Mouse (Mus musculus) limb, embryonic 12.5 days (tissue): ENCODE data around the gene Sh3pxd2a. TPM values are rescaled to one million over a fixed set of nuclear protein-coding genes. Genes with fewer than 3 reads are reported as not detected.

Experiments used
- ATAC-seq: fragments of 200-750 bp; cut with Nextera tagmentation; 2 replicates; pipeline ENCODE4 v1.8.0; 2017; ENCODE audit warnings: low read depth, moderate TSS enrichment; ENCODE audit not compliant: insufficient number of reproducible peaks, insufficient read depth, low FRiP score, low TSS enrichment
- H3K27ac ChIP-seq: fragments of 300-500 bp; sonication (generic); 2 replicates; pipeline ENCODE4 v1.5.1; 2016; ENCODE audit warnings: mild to moderate bottlenecking, moderate library complexity
- H3K27me3 ChIP-seq: fragments of 300-500 bp; sonication (generic); 2 replicates; pipeline ENCODE4 v1.6.1; 2016; ENCODE audit warnings: mild to moderate bottlenecking, moderate library complexity
- H3K36me3 ChIP-seq: fragments of 300-500 bp; sonication (generic); 2 replicates; pipeline ENCODE4 v1.6.1; 2016; ENCODE audit warnings: mild to moderate bottlenecking, moderate library complexity
- H3K4me1 ChIP-seq: fragments of 300-500 bp; sonication (generic); replicated peaks from 2 replicates; pipeline ENCODE4 v1.6.1; 2016
- H3K4me2 ChIP-seq: fragments of 300-500 bp; sonication (generic); 2 replicates; pipeline ENCODE4 v1.6.1; 2016; ENCODE audit warnings: mild to moderate bottlenecking, moderate library complexity
- H3K4me3 ChIP-seq: fragments of 300-500 bp; sonication (generic); replicated peaks from 2 replicates; pipeline ENCODE4 v1.5.1; 2016; ENCODE audit warnings: mild to moderate bottlenecking
- H3K9ac ChIP-seq: fragments of 300-500 bp; sonication (generic); replicated peaks from 2 replicates; pipeline ENCODE4 v1.6.1; 2016; ENCODE audit warnings: mild to moderate bottlenecking, moderate library complexity
- H3K9me3 ChIP-seq: fragments of 300-500 bp; sonication (generic); 2 replicates; pipeline ENCODE4 v1.6.1; 2016; ENCODE audit warnings: mild to moderate bottlenecking, moderate library complexity
- WGBS: fragments of 180-500 bp; shearing (Covaris S2); methylation state at CpG from one replicate; pipeline ENCODE4 v1.1.7; 2016; 5-methylcytosine and 5-hydroxymethylcytosine counted together
- polyA plus RNA-seq: library from polyadenylated mRNA; unstranded; fragments of >200 nt; fragmentation: Nextera tagmentation; extraction: Ambion mirVana; gene quantifications from 2 replicates; pipeline ENCODE4 v1.2.1, GENCODE M21; 2016

Sh3pxd2a gene
- polyA plus RNA-seq, 1 experiment from 2014 or later, result 7.7 TPM

- H3K27ac ChIP-seq, result peak overlapping the region; percentile 51; the same call in 1 of the 2 replicates
Observed at GRCm38 (mm10) chr19:47387887-47388286, 76.3 kb downstream of the Sh3pxd2a start.

GRCm38 (mm10) chr19:47387395-47387794 is 76.8 kb downstream of the Sh3pxd2a start:
- Histone ChIP-seq H3K27ac (peak overlapping the region; percentile 51; the same call in 1 of the 2 replicates), H3K4me3 (no peak overlapping the region), H3K9ac (no peak overlapping the region), H3K36me3 (no peaks in the 10 kb centered on the region), H3K9me3 (no peaks in the 10 kb centered on the region), H3K4me1 (peaks cover 17% of the 10 kb centered on the region), H3K4me2 (no peak overlapping the region), H3K27me3 (no peaks in the 10 kb centered on the region)
- ATAC-seq, result no peak
- 40% methylated on average over 6 of the region's 6 CpGs for WGBS

More at GRCm38 (mm10) chr19:47387887-47388286, 76.3 kb downstream of the Sh3pxd2a start:
- WGBS, result 69% methylated on average over 3 of the region's 3 CpGs
- ATAC-seq, result no peak
- no peak overlapping the region for H3K4me3 ChIP-seq
- H3K9me3 ChIP-seq, result no peaks in the 10 kb centered on the region
- no peak overlapping the region for H3K4me2 ChIP-seq
- no peaks in the 10 kb centered on the region for H3K27me3 ChIP-seq
- H3K36me3 ChIP-seq, result no peaks in the 10 kb centered on the region
- H3K9ac ChIP-seq, result no peak overlapping the region
- H3K4me1 ChIP-seq, result peaks cover 17% of the 10 kb centered on the region

GRCm38 (mm10) chr19:47385971-47386370 is 78.2 kb downstream of the Sh3pxd2a start:
- no peak overlapping the region for H3K27ac ChIP-seq
- no peak overlapping the region for H3K9ac ChIP-seq
- ATAC-seq, result no peak
- peaks cover 17% of the 10 kb centered on the region for H3K4me1 ChIP-seq
- H3K36me3 ChIP-seq, result no peaks in the 10 kb centered on the region
- H3K4me3 ChIP-seq, result no peak overlapping the region
- no peak overlapping the region for H3K4me2 ChIP-seq
- H3K27me3 ChIP-seq, result no peaks in the 10 kb centered on the region
- H3K9me3 ChIP-seq, result no peaks in the 10 kb centered on the region
- 81% methylated on average over 10 of the region's 10 CpGs for WGBS

- no peaks in the 10 kb centered on the region for H3K27me3 ChIP-seq
- no peak for ATAC-seq
- peaks cover 17% of the 10 kb centered on the region for H3K4me1 ChIP-seq
- H3K36me3 ChIP-seq, result no peaks in the 10 kb centered on the region
- no peak overlapping the region for H3K4me3 ChIP-seq
- no peak overlapping the region for H3K4me2 ChIP-seq
- H3K9ac ChIP-seq, result no peak overlapping the region
- WGBS, result 79% methylated on average over 3 of the region's 3 CpGs
- no peak overlapping the region for H3K27ac ChIP-seq
- H3K9me3 ChIP-seq, result no peaks in the 10 kb centered on the region
Observed at GRCm38 (mm10) chr19:47384639-47385038, 79.6 kb downstream of the Sh3pxd2a start.

GRCm38 (mm10) chr19:47384036-47384435 is 80.2 kb downstream of the Sh3pxd2a start:
- no peak overlapping the region for H3K4me3 ChIP-seq
- no peaks in the 10 kb centered on the region for H3K27me3 ChIP-seq
- H3K27ac ChIP-seq, result no peak overlapping the region
- H3K4me1 ChIP-seq, result peaks cover 17% of the 10 kb centered on the region
- ATAC-seq, result no peak
- no peaks in the 10 kb centered on the region for H3K36me3 ChIP-seq
- H3K9me3 ChIP-seq, result no peaks in the 10 kb centered on the region
- 81% methylated on average over 12 of the region's 12 CpGs for WGBS
- no peak overlapping the region for H3K4me2 ChIP-seq
- no peak overlapping the region for H3K9ac ChIP-seq

- no peak for ATAC-seq
Observed at GRCm38 (mm10) chr19:47382268-47382667, 81.9 kb downstream of the Sh3pxd2a start.

GRCm38 (mm10) chr19:47381011-47381410 is 83.2 kb downstream of the Sh3pxd2a start:
- no peak overlapping the region for H3K27ac ChIP-seq

More at GRCm38 (mm10) chr19:47382268-47382667, 81.9 kb downstream of the Sh3pxd2a start:
- H3K4me2 ChIP-seq, result no peak overlapping the region
- H3K4me3 ChIP-seq, result no peak overlapping the region
- H3K9ac ChIP-seq, result no peak overlapping the region
- WGBS, result 81% methylated on average over 5 of the region's 5 CpGs
- no peaks in the 10 kb centered on the region for H3K36me3 ChIP-seq
- H3K27me3 ChIP-seq, result no peaks in the 10 kb centered on the region
- H3K4me1 ChIP-seq, result peaks cover 8% of the 10 kb centered on the region
- H3K9me3 ChIP-seq, result no peaks in the 10 kb centered on the region
- no peak overlapping the region for H3K27ac ChIP-seq

GRCm38 (mm10) chr19:47379141-47379540 is 85.1 kb downstream of the Sh3pxd2a start:
- WGBS, result 79% methylated on average over 5 of the region's 5 CpGs
- no peak overlapping the region for H3K9ac ChIP-seq
- H3K4me3 ChIP-seq, result no peak overlapping the region
- H3K36me3 ChIP-seq, result no peaks in the 10 kb centered on the region
- ATAC-seq, result no peak
- H3K4me2 ChIP-seq, result no peak overlapping the region
- H3K27me3 ChIP-seq, result no peaks in the 10 kb centered on the region
- no peak overlapping the region; the same call in 1 of the 2 replicates for H3K27ac ChIP-seq
- H3K9me3 ChIP-seq, result no peaks in the 10 kb centered on the region
- H3K4me1 ChIP-seq, result peaks cover 16% of the 10 kb centered on the region

More at GRCm38 (mm10) chr19:47381011-47381410, 83.2 kb downstream of the Sh3pxd2a start:
- peaks cover 13% of the 10 kb centered on the region for H3K4me1 ChIP-seq
- H3K36me3 ChIP-seq, result no peaks in the 10 kb centered on the region
- H3K4me2 ChIP-seq, result no peak overlapping the region
- no peaks in the 10 kb centered on the region for H3K9me3 ChIP-seq
- 90% methylated on average over 15 of the region's 15 CpGs for WGBS
- H3K4me3 ChIP-seq, result no peak overlapping the region
- ATAC-seq, result no peak
- H3K27me3 ChIP-seq, result no peaks in the 10 kb centered on the region
- no peak overlapping the region for H3K9ac ChIP-seq

- H3K9ac ChIP-seq, result no peak overlapping the region
- H3K27ac ChIP-seq, result no peak overlapping the region
- ATAC-seq, result no peak
- H3K36me3 ChIP-seq, result no peaks in the 10 kb centered on the region
- 0 out of 2 replicates have a peak, but pooled peaks cover 3% of the 10 kb centered on the region for H3K9me3 ChIP-seq
- no peak overlapping the region for H3K4me3 ChIP-seq
- WGBS, result 93% methylated on average over 8 of the region's 8 CpGs
- peaks cover 20% of the 10 kb centered on the region for H3K4me1 ChIP-seq
- no peaks in the 10 kb centered on the region for H3K27me3 ChIP-seq
- H3K4me2 ChIP-seq, result no peak overlapping the region
Observed at GRCm38 (mm10) chr19:47374916-47375573, 89.2 kb downstream of the Sh3pxd2a start.

GRCm38 (mm10) chr19:47374440-47374839 is 89.8 kb downstream of the Sh3pxd2a start:
- H3K4me2 ChIP-seq, result no peak overlapping the region
- no peak overlapping the region for H3K9ac ChIP-seq
- no peak overlapping the region for H3K4me3 ChIP-seq
- WGBS, result 40% methylated on average over 4 of the region's 4 CpGs
- no peaks in the 10 kb centered on the region for H3K36me3 ChIP-seq
- no peak overlapping the region for H3K27ac ChIP-seq
- no peak for ATAC-seq
- H3K27me3 ChIP-seq, result no peaks in the 10 kb centered on the region
- peaks cover 26% of the 10 kb centered on the region for H3K4me1 ChIP-seq
- 0 out of 2 replicates have a peak, but pooled peaks cover 3% of the 10 kb centered on the region for H3K9me3 ChIP-seq

GRCm38 (mm10) chr19:47372044-47372443 is 92.2 kb downstream of the Sh3pxd2a start:
- 0 out of 2 replicates have a peak, but pooled peaks cover 3% of the 10 kb centered on the region for H3K9me3 ChIP-seq
- no peak overlapping the region for H3K4me2 ChIP-seq
- H3K36me3 ChIP-seq, result no peaks in the 10 kb centered on the region
- ATAC-seq, result no peak
- H3K27me3 ChIP-seq, result no peaks in the 10 kb centered on the region
- peaks cover 29% of the 10 kb centered on the region for H3K4me1 ChIP-seq
- no peak overlapping the region for H3K27ac ChIP-seq
- H3K4me3 ChIP-seq, result no peak overlapping the region
- no peak overlapping the region for H3K9ac ChIP-seq
- WGBS, result 52% methylated on average over 5 of the region's 5 CpGs

GRCm38 (mm10) chr19:47371521-47371920 is 92.7 kb downstream of the Sh3pxd2a start:
- no peaks in the 10 kb centered on the region for H3K27me3 ChIP-seq
- WGBS, result 87% methylated on average over 11 of the region's 11 CpGs
- no peaks in the 10 kb centered on the region for H3K36me3 ChIP-seq
- H3K4me1 ChIP-seq, result peaks cover 25% of the 10 kb centered on the region
- ATAC-seq, result no peak
- no peak overlapping the region for H3K4me2 ChIP-seq
- H3K4me3 ChIP-seq, result no peak overlapping the region
- H3K9me3 ChIP-seq, result 0 out of 2 replicates have a peak, but pooled peaks cover 3% of the 10 kb centered on the region
- H3K27ac ChIP-seq, result no peak overlapping the region
- H3K9ac ChIP-seq, result no peak overlapping the region
